Mouse (Mus musculus) erythroblast, embryonic 14.5 days (primary cell): ENCODE data around the gene Cfap43.

Experiments used
- GATA1 ChIP-seq: IDR thresholded peaks from 2 replicates; pipeline ENCODE4 v1.6.1; 2012; ENCODE audit warnings: low read length, inconsistent platforms, mixed read lengths
- TAL1 ChIP-seq: IDR thresholded peaks from 3 replicates; pipeline ENCODE4 v1.6.1; 2012; ENCODE audit warnings: low read length, inconsistent platforms, mixed read lengths

DNA sequence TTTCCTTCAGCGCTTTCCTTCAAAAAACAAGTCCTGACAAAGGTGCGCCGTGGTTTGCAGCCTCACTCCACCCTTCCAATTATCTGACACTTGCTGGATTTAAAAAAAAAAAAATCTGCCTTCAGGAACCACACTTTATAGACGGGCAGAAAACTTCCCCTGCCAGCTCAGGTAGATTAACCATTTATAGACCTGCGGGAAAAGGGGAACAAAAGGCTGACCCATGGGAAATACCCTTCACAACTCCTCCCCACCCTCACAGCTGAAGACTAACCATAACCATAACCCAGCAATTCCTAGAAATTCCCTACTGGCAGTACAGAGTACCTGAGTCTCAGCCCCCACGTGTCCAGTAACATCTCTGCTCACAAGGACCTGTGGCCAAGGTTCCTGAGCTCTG is 227.1 kb downstream of the Cfap43 start, which contains the start of gene Col17a1:
- TF ChIP-seq GATA1 (no peak), TAL1 (no peak)
